Mouse (Mus musculus) spleen, adult 2 months (tissue): ENCODE results near the gene Mymk.

Experiments
- CTCF ChIP-seq: fragments of 200-500 bp; IDR thresholded peaks from 2 replicates; pipeline ENCODE4 v1.5.1; 2011; ENCODE audit warnings: mild to moderate bottlenecking, inconsistent platforms; ENCODE audit not compliant: insufficient read depth, insufficient read length, insufficient replicate concordance; ENCODE audit errors: extremely low read depth
- POLR2A ChIP-seq: fragments of 200-500 bp; IDR thresholded peaks from 2 replicates; pipeline ENCODE4 v1.6.1; 2011; ENCODE audit warnings: low read depth, low read length, inconsistent platforms

DNA sequence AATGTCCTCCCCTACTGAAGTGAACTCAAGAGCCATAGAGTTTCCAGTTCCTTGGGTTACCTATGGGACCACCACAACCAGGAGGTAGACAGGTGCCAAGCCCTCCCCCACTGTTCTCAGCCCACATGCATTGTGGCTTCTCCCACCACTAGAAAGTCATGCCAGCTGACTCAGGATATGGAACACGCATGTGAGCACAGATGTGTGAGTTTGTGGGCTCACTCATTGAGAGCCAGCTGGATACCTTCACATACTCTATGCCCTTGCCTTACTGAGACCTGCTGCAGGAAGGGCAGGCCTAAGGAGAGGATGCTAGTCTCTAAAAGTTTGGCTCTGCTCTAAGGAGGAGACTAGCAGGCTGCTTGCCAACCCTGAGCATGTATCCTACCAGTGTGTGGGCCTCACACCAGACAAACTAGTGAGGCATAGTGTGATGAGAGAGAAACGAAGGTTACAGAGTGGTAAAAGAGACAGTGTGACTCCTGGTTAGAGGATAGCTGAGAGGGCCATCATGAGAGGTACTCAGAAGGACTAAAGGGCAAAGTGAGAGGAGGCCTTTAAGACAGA is 1.6 kb downstream of the Mymk start:
- TF ChIP-seq CTCF (no peak), POLR2A (no peak)
